Mouse (Mus musculus): ENCODE measurements around the gene Sorcs2. TPM values are rescaled to one million over a fixed set of nuclear protein-coding genes. Genes with fewer than 3 reads are reported as not detected.
A peak's percentile ranks its signal among the peaks of the same experiment; 100 is the strongest.

Gene Sorcs2
- polyA plus RNA-seq, 1 experiment from 2014 or later, result 6.0 TPM

DNA sequence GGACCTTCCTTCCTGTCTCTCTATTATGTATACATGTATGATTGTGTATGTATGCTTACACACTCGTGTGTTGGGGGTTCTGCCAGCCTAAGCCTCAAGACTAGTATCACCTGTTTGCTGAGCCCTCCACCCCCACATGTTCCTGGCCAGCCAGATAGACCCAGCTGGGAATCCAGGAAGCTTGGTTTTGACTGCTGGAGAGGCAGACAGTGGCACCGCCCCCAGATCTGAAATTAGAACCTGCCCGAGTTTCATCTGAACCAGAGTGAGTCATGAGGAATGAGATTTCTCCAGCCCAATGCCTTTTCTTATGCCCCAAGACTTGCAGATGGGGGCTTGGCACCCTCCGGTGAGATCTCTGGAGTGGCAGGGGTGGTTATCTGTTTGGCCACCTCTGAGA lies 312.3 kb downstream of the Sorcs2 start:
- Histone ChIP-seq H3K27me3 (ENCODE audit: control insufficient read depth, insufficient read depth, low read length) (no peaks in the 10 kb centered on the region; the same call in 1 of the 2 replicates), H3K9ac (ENCODE audit: low read depth, low read length) (no peak overlapping the region), H3K4me3 (ENCODE audit: low read depth, low read length) (no peak overlapping the region), H3K36me3 (ENCODE audit: control insufficient read depth, insufficient read depth, low read length) (no peaks in the 10 kb centered on the region), H3K27ac (ENCODE audit: low read depth, low read length) (no peak overlapping the region), H3K4me1 (replicated peaks; ENCODE audit: control insufficient read depth, insufficient read depth, low read length) (0 out of 2 replicates have a peak, but pooled peaks cover 2% of the 10 kb centered on the region), H3K9me3 (ENCODE audit: control insufficient read depth, low read length) (no peaks in the 10 kb centered on the region), H3K4me2 (replicated peaks; ENCODE audit: low read depth, low read length) (no peak overlapping the region)
- ATAC-seq (ENCODE audit: low FRiP score) (no peak), DNase-seq (ENCODE audit: low spot score) (no peak)
- WGBS, result 80% methylated on average over 4 of the region's 4 CpGs

DNA sequence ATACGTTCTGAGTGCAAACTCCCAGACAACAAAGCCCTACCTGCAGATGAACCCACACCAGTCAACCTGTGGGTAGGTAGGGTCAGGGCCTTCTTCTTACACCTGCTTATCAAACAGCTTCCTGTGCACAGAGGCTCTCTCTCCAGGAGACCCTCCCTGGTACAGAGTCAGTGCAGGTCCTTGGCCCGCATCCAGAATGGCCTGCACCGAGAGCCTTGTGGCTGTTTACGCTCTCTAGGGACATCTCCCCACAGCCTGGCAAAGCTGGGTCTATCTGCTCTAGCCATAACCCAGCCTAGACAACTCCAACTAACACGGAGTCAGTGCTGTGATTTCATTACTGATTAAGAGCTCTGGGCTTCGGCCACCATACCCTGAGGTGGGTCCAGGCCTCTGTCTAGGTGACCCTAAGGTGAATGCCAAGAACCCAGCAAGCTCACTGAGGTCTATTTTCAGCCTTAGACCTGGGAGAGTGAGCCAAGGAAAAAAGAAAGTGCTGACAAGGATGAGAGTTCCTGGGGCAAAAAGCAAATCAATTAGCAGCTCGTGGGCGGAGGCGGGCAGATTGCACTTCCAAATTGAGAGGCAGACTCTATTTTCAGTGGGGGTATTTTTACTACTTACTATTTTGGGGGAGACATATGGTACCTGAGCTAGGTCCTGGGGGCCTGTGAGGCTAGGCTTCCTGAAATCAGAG lies 313.9 kb downstream of the Sorcs2 start:
- 90% methylated on average over 9 of the region's 9 CpGs for WGBS
- DNase-seq (ENCODE audit: low spot score) (no peak), ATAC-seq (ENCODE audit: low FRiP score) (no peak)
- no peak overlapping the region for H3K9ac ChIP-seq (ENCODE audit: low read depth, low read length)
- 0 out of 2 replicates have a peak, but pooled peaks cover 2% of the 10 kb centered on the region for H3K4me1 ChIP-seq (replicated peaks; ENCODE audit: control insufficient read depth, insufficient read depth, low read length)
- H3K4me3 ChIP-seq (ENCODE audit: low read depth, low read length), result no peak overlapping the region
- H3K27me3 ChIP-seq (ENCODE audit: control insufficient read depth, insufficient read depth, low read length), result no peaks in the 10 kb centered on the region; the same call in 1 of the 2 replicates
- no peak overlapping the region for H3K4me2 ChIP-seq (replicated peaks; ENCODE audit: low read depth, low read length)
- H3K27ac ChIP-seq (ENCODE audit: low read depth, low read length), result no peak overlapping the region
- no peaks in the 10 kb centered on the region for H3K36me3 ChIP-seq (ENCODE audit: control insufficient read depth, insufficient read depth, low read length)
- no peaks in the 10 kb centered on the region for H3K9me3 ChIP-seq (ENCODE audit: control insufficient read depth, low read length)

DNA sequence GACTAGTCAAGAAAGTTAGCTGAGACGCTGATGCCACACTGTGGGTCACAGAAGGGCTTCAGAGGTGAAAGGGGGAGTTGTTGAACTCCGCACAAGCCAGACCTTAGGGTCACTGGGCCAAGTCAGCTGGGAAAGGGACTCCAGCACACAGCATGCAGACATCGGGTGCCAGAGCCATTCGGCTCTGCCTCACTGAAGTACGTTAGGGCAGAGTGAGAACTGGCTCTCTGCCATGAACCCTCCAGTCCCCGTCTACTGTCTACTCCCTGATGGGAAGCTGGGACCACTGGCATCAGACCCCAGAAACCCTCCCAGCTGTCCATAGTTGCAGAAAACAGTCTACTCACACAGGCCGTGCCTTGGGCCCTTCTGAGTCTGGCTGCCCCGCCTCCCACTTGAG lies 316.9 kb downstream of the Sorcs2 start:
- H3K27me3 ChIP-seq (ENCODE audit: control insufficient read depth, insufficient read depth, low read length), result no peaks in the 10 kb centered on the region; the same call in 1 of the 2 replicates
- no peak overlapping the region for H3K27ac ChIP-seq (ENCODE audit: low read depth, low read length)
- no peak for DNase-seq (ENCODE audit: low spot score)
- no peak overlapping the region for H3K4me3 ChIP-seq (ENCODE audit: low read depth, low read length)
- no peak for ATAC-seq (ENCODE audit: low FRiP score)
- H3K9me3 ChIP-seq (ENCODE audit: control insufficient read depth, low read length), result no peaks in the 10 kb centered on the region
- H3K4me2 ChIP-seq (replicated peaks; ENCODE audit: low read depth, low read length), result no peak overlapping the region
- 72% methylated on average over 8 of the region's 8 CpGs for WGBS
- H3K36me3 ChIP-seq (ENCODE audit: control insufficient read depth, insufficient read depth, low read length), result no peaks in the 10 kb centered on the region
- 0 out of 2 replicates have a peak, but pooled peaks cover 2% of the 10 kb centered on the region for H3K4me1 ChIP-seq (replicated peaks; ENCODE audit: control insufficient read depth, insufficient read depth, low read length)
- H3K9ac ChIP-seq (ENCODE audit: low read depth, low read length), result no peak overlapping the region

DNA sequence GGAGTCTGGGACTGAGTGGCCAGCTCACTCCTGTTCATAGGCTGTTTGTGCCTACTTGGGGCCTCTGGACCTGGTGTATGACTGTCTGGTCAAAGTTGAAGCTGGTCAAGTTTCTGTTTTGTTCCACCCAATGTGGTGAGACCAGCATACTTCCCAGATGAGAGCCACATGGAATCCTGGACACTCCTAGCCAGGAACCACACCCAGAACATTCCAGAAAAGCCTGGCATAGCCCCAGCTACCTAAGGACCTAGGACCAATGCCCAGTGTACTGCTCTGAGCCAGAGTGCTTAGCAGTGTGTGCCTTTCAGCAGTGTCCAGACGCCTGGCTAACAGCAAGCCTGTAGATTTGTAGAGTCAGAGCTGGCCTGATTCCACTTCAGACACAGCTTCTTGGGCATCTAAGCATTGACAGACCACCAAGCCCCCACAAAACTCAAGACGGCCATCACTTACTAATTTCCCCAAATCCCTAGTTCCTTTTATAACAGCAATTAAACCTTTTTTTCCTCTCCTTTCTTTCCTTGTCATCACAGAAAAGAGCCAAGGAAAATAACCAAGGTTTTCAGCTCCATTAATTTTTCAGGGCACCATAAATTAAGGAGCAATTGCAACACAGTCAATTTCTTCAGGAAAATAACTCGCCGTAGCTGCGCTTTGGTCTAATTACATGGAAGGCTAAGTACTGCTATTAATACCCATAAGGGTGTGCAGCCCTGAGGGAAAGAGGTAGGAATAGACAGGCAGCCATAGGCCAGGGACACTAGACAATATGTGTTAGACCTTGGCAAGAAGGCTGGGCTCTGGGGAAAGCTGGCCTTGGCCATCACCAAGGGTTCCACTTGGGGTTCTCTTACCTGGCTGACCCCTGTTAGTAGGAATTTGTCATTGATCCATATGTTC lies 322.5 kb downstream of the Sorcs2 start:
- Histone ChIP-seq H3K4me3 (ENCODE audit: low read depth, low read length) (no peak overlapping the region), H3K9me3 (ENCODE audit: control insufficient read depth, low read length) (no peaks in the 10 kb centered on the region), H3K9ac (ENCODE audit: low read depth, low read length) (no peak overlapping the region), H3K36me3 (ENCODE audit: control insufficient read depth, insufficient read depth, low read length) (no peaks in the 10 kb centered on the region), H3K27me3 (ENCODE audit: control insufficient read depth, insufficient read depth, low read length) (no peaks in the 10 kb centered on the region), H3K4me1 (replicated peaks; ENCODE audit: control insufficient read depth, insufficient read depth, low read length) (no peaks in the 10 kb centered on the region; the same call in 1 of the 2 replicates), H3K4me2 (replicated peaks; ENCODE audit: low read depth, low read length) (no peak overlapping the region), H3K27ac (ENCODE audit: low read depth, low read length) (no peak overlapping the region)
- 86% methylated on average over 5 of the region's 5 CpGs for WGBS
- DNase-seq (ENCODE audit: low spot score), result no peak
- no peak for ATAC-seq (ENCODE audit: low FRiP score)

- Histone ChIP-seq H3K4me3 (ENCODE audit: low read depth, low read length) (no peak overlapping the region), H3K36me3 (ENCODE audit: control insufficient read depth, insufficient read depth, low read length) (no peaks in the 10 kb centered on the region), H3K27me3 (ENCODE audit: control insufficient read depth, insufficient read depth, low read length) (no peaks in the 10 kb centered on the region), H3K4me1 (replicated peaks; ENCODE audit: control insufficient read depth, insufficient read depth, low read length) (peaks cover 5% of the 10 kb centered on the region), H3K9ac (ENCODE audit: low read depth, low read length) (no peak overlapping the region), H3K4me2 (replicated peaks; ENCODE audit: low read depth, low read length) (no peak overlapping the region), H3K27ac (ENCODE audit: low read depth, low read length) (no peak overlapping the region), H3K9me3 (ENCODE audit: control insufficient read depth, low read length) (no peaks in the 10 kb centered on the region)
- DNase-seq (ENCODE audit: low spot score) (peak; percentile 27), ATAC-seq (ENCODE audit: low FRiP score) (0 out of 2 replicates have a peak, but pooled peaks have one; percentile 25)
- 41% methylated on average over 6 of the region's 6 CpGs for WGBS
These were observed 328.2 kb downstream of the Sorcs2 start for GRCm38 (mm10) chr5:36069503-36070360.

DNA sequence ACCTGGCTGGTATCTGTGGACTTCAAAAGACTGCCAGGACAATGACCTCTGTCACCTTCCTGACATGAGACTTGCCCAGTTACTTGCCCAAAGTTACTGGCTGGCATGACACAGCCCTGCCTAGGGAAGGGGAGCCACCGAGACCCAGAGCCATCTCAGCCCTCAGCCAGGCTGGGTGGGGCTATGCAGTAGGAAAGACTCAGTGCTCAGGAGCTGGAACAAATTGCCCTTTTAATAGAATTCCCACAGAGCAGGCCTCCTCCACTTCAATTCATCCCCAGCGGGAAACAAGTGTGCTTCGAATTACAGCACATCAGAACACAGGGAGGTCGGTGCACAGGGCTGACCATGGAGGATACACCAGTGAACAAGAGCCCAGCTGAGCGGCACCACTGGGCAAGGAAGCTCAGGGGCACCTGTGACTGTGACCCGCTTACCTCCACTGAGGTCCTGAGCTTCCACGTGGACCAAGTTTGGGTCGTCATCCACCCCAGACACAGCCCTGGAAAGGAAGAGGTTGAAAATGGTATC lies 330.2 kb downstream of the Sorcs2 start:
- no peaks in the 10 kb centered on the region for H3K27me3 ChIP-seq (ENCODE audit: control insufficient read depth, insufficient read depth, low read length)
- WGBS, result 23% methylated on average over 8 of the region's 8 CpGs
- no peak overlapping the region for H3K4me3 ChIP-seq (ENCODE audit: low read depth, low read length)
- no peaks in the 10 kb centered on the region for H3K9me3 ChIP-seq (ENCODE audit: control insufficient read depth, low read length)
- H3K36me3 ChIP-seq (ENCODE audit: control insufficient read depth, insufficient read depth, low read length), result no peaks in the 10 kb centered on the region
- H3K4me1 ChIP-seq (replicated peaks; ENCODE audit: control insufficient read depth, insufficient read depth, low read length), result peaks cover 5% of the 10 kb centered on the region
- no peak overlapping the region for H3K4me2 ChIP-seq (replicated peaks; ENCODE audit: low read depth, low read length)
- ATAC-seq (ENCODE audit: low FRiP score) (peak; percentile 47; the same call in 1 of the 2 replicates), DNase-seq (ENCODE audit: low spot score) (no peak)
- H3K9ac ChIP-seq (ENCODE audit: low read depth, low read length), result no peak overlapping the region
- H3K27ac ChIP-seq (ENCODE audit: low read depth, low read length), result no peak overlapping the region

GRCm38 (mm10) chr5:36057804-36058322 lies 340.1 kb downstream of the Sorcs2 start:
- WGBS, result 93% methylated on average over 14 of the region's 14 CpGs
- H3K9ac ChIP-seq (ENCODE audit: low read depth, low read length), result no peak overlapping the region
- no peak overlapping the region for H3K27ac ChIP-seq (ENCODE audit: low read depth, low read length)
- no peak for DNase-seq (ENCODE audit: low spot score)
- H3K4me2 ChIP-seq (replicated peaks; ENCODE audit: low read depth, low read length), result no peak overlapping the region
- H3K9me3 ChIP-seq (ENCODE audit: control insufficient read depth, low read length), result no peaks in the 10 kb centered on the region
- no peak for ATAC-seq (ENCODE audit: low FRiP score)
- H3K4me3 ChIP-seq (ENCODE audit: low read depth, low read length), result no peak overlapping the region
- H3K36me3 ChIP-seq (ENCODE audit: control insufficient read depth, insufficient read depth, low read length), result no peaks in the 10 kb centered on the region
- no peaks in the 10 kb centered on the region for H3K4me1 ChIP-seq (replicated peaks; ENCODE audit: control insufficient read depth, insufficient read depth, low read length)
- H3K27me3 ChIP-seq (ENCODE audit: control insufficient read depth, insufficient read depth, low read length), result no peaks in the 10 kb centered on the region

DNA sequence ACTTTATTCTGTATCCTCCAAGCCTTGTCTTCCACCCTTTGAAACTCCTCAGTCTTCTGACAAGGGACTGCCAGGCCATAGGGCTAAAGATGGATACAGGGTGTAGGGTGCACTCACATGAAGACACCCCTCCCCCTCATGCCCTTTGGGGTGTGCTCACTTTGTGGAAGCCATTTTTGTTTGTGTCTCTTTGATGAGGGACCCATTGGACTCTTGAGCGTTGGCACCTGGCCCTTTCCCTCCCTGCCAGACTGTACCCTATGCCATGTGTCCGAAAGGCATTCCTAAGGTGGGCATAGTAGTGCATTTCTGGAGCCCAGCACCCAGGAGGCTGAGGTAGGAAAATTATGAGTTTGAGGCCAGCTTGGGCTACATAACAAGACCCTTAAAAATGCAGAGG lies 341.0 kb downstream of the Sorcs2 start:
- no peaks in the 10 kb centered on the region for H3K4me1 ChIP-seq (replicated peaks; ENCODE audit: control insufficient read depth, insufficient read depth, low read length)
- no peak overlapping the region for H3K9ac ChIP-seq (ENCODE audit: low read depth, low read length)
- no peak overlapping the region for H3K4me3 ChIP-seq (ENCODE audit: low read depth, low read length)
- no peaks in the 10 kb centered on the region for H3K36me3 ChIP-seq (ENCODE audit: control insufficient read depth, insufficient read depth, low read length)
- no peaks in the 10 kb centered on the region for H3K9me3 ChIP-seq (ENCODE audit: control insufficient read depth, low read length)
- H3K4me2 ChIP-seq (replicated peaks; ENCODE audit: low read depth, low read length), result no peak overlapping the region
- DNase-seq (ENCODE audit: low spot score) (no peak), ATAC-seq (ENCODE audit: low FRiP score) (no peak)
- no peak overlapping the region for H3K27ac ChIP-seq (ENCODE audit: low read depth, low read length)
- no peaks in the 10 kb centered on the region for H3K27me3 ChIP-seq (ENCODE audit: control insufficient read depth, insufficient read depth, low read length)
- 93% methylated on average over 2 of the region's 2 CpGs for WGBS
